Mouse (Mus musculus) midbrain, embryonic 11.5 days (tissue): ENCODE measurements around the gene Gm9922. TPM values are rescaled to one million over a fixed set of nuclear protein-coding genes. Genes with fewer than 3 reads are reported as not detected.
A peak's percentile ranks its signal among the peaks of the same experiment; 100 is the strongest.

Experiments used
- ATAC-seq: fragments of 200-750 bp; cut with Nextera tagmentation; 2 replicates; pipeline ENCODE4 v1.8.0; 2017; ENCODE audit warnings: moderate TSS enrichment, moderate library complexity; ENCODE audit not compliant: low FRiP score
- DNase-seq: peaks from one replicate; pipeline ENCODE4 v3.0.0; 2015; ENCODE audit warnings: low spot score; ENCODE audit errors: missing footprints
- H3K27ac ChIP-seq: fragments of 300-500 bp; sonication (generic); 2 replicates; pipeline ENCODE4 v1.5.1; 2014; ENCODE audit warnings: low read depth, low read length
- H3K27me3 ChIP-seq: fragments of 300-500 bp; sonication (generic); 2 replicates; pipeline ENCODE4 v1.6.1; 2014; ENCODE audit warnings: mild to moderate bottlenecking, low read length, moderate library complexity, mixed read lengths; ENCODE audit not compliant: control insufficient read depth, insufficient read depth
- H3K36me3 ChIP-seq: fragments of 300-500 bp; sonication (generic); 2 replicates; pipeline ENCODE4 v1.6.1; 2014; ENCODE audit warnings: mild to moderate bottlenecking, low read length, moderate library complexity, mixed read lengths; ENCODE audit not compliant: control insufficient read depth, insufficient read depth
- H3K4me1 ChIP-seq: fragments of 300-500 bp; sonication (generic); 2 replicates; pipeline ENCODE4 v1.6.1; 2014; ENCODE audit warnings: low read length; ENCODE audit not compliant: control insufficient read depth, insufficient read depth
- H3K4me2 ChIP-seq: fragments of 300-500 bp; sonication (generic); 2 replicates; pipeline ENCODE4 v1.6.1; 2014; ENCODE audit warnings: mild to moderate bottlenecking, moderate library complexity
- H3K4me3 ChIP-seq: fragments of 300-500 bp; sonication (generic); 2 replicates; pipeline ENCODE4 v1.5.1; 2014; ENCODE audit warnings: low read depth, low read length
- H3K9ac ChIP-seq: fragments of 300-500 bp; sonication (generic); 2 replicates; pipeline ENCODE4 v1.6.1; 2014; ENCODE audit warnings: low read length
- H3K9me3 ChIP-seq: fragments of 300-500 bp; sonication (generic); 2 replicates; pipeline ENCODE4 v1.6.1; 2016; ENCODE audit warnings: low read length; ENCODE audit not compliant: control insufficient read depth
- WGBS: fragments of 180-500 bp; shearing (Covaris S2); extraction: QIAGEN DNeasy Blood & Tissue Kit; methylation state at CpG from one replicate; pipeline ENCODE4 v1.1.7; 2014; 5-methylcytosine and 5-hydroxymethylcytosine counted together
- polyA plus RNA-seq: library from polyadenylated mRNA; unstranded; fragments of >200 nt; fragmentation: Nextera tagmentation; extraction: Ambion mirVana; gene quantifications from 2 replicates; pipeline ENCODE4 v1.2.1, GENCODE M21; 2014

Gm9922 gene
- polyA plus RNA-seq = not detected in 2 replicates

- peaks cover 11% of the 10 kb centered on the region for H3K4me1 ChIP-seq
- peak within 1 kb of the TSS; percentile 60 for H3K4me3 ChIP-seq
- H3K9me3 ChIP-seq = no peaks in the 10 kb centered on the region
- DNase-seq (peak; percentile 97), ATAC-seq (peak; percentile 85)
- H3K27me3 ChIP-seq = peaks cover 34% of the 10 kb centered on the region
- no peaks in the 10 kb centered on the region for H3K36me3 ChIP-seq
- under 1% methylated on average over 51 of the region's 51 CpGs for WGBS
- H3K4me2 ChIP-seq = peak within 1 kb of the TSS; percentile 98
- H3K27ac ChIP-seq = no peak within 1 kb of the TSS
- H3K9ac ChIP-seq = peak within 1 kb of the TSS; percentile 57
Measured at GRCm38 (mm10) chr14:101729237-101729971, at the start of gene Gm9922, which contains the start of gene Lmo7. Gm9922 (minus strand) TSS chr14:101729814. Lmo7 (plus strand) TSS chr14:101729957.

- DNase-seq (no peak), ATAC-seq (no peak)
- 87% methylated on average over 3 of the region's 3 CpGs for WGBS
- H3K4me2 ChIP-seq = no peak overlapping the region
- no peak overlapping the region for H3K9ac ChIP-seq
- no peak overlapping the region for H3K27ac ChIP-seq
- H3K4me1 ChIP-seq = no peaks in the 10 kb centered on the region
- no peak overlapping the region for H3K4me3 ChIP-seq
- no peaks in the 10 kb centered on the region for H3K36me3 ChIP-seq
- H3K9me3 ChIP-seq = no peaks in the 10 kb centered on the region
- H3K27me3 ChIP-seq = no peaks in the 10 kb centered on the region
Measured at GRCm38 (mm10) chr14:101778426-101778825, 48.8 kb upstream of the Gm9922 start.

- 33% methylated on average over 3 of the region's 3 CpGs for WGBS
- H3K4me2 ChIP-seq = no peak overlapping the region
- H3K27ac ChIP-seq = no peak overlapping the region
- H3K9ac ChIP-seq = no peak overlapping the region
- no peak overlapping the region for H3K4me3 ChIP-seq
- no peaks in the 10 kb centered on the region for H3K4me1 ChIP-seq
- DNase-seq (no peak), ATAC-seq (peak; percentile 28; the same call in 1 of the 2 replicates)
- H3K9me3 ChIP-seq = no peaks in the 10 kb centered on the region
- no peaks in the 10 kb centered on the region for H3K27me3 ChIP-seq
- no peaks in the 10 kb centered on the region for H3K36me3 ChIP-seq
Measured at GRCm38 (mm10) chr14:101777129-101777493, 47.5 kb upstream of the Gm9922 start.

- no peaks in the 10 kb centered on the region for H3K9me3 ChIP-seq
- ATAC-seq = peak; percentile 34; the same call in 1 of the 2 replicates
- 18% methylated on average over 4 of the region's 4 CpGs for WGBS
- no peak overlapping the region for H3K4me3 ChIP-seq
- H3K36me3 ChIP-seq = no peaks in the 10 kb centered on the region
- H3K4me1 ChIP-seq = no peaks in the 10 kb centered on the region
- H3K9ac ChIP-seq = no peak overlapping the region
- no peaks in the 10 kb centered on the region for H3K27me3 ChIP-seq
- DNase-seq = no peak
- no peak overlapping the region for H3K27ac ChIP-seq
- H3K4me2 ChIP-seq = no peak overlapping the region
Measured at GRCm38 (mm10) chr14:101776296-101777128, 46.9 kb upstream of the Gm9922 start.

- ATAC-seq = 0 out of 2 replicates have a peak, but pooled peaks have one; percentile 34
- Histone ChIP-seq H3K9me3 (no peaks in the 10 kb centered on the region), H3K36me3 (no peaks in the 10 kb centered on the region), H3K9ac (no peak overlapping the region), H3K27ac (no peak overlapping the region), H3K4me1 (no peaks in the 10 kb centered on the region), H3K4me3 (no peak overlapping the region), H3K4me2 (no peak overlapping the region), H3K27me3 (no peaks in the 10 kb centered on the region)
- DNase-seq = no peak
- WGBS = 56% methylated on average over 4 of the region's 4 CpGs
Measured at GRCm38 (mm10) chr14:101774631-101775030, 45.0 kb upstream of the Gm9922 start.

- ATAC-seq (no peak), DNase-seq (no peak)
- Histone ChIP-seq H3K4me2 (no peak overlapping the region), H3K27ac (no peak overlapping the region), H3K4me3 (no peak overlapping the region), H3K27me3 (no peaks in the 10 kb centered on the region), H3K9ac (no peak overlapping the region), H3K4me1 (no peaks in the 10 kb centered on the region), H3K9me3 (no peaks in the 10 kb centered on the region), H3K36me3 (no peaks in the 10 kb centered on the region)
- 91% methylated on average over 6 of the region's 6 CpGs for WGBS
Measured at GRCm38 (mm10) chr14:101771756-101772155, 42.1 kb upstream of the Gm9922 start.

- H3K4me1 ChIP-seq = no peaks in the 10 kb centered on the region
- no peak overlapping the region for H3K9ac ChIP-seq
- H3K4me3 ChIP-seq = no peak overlapping the region
- no peak overlapping the region for H3K4me2 ChIP-seq
- H3K9me3 ChIP-seq = no peaks in the 10 kb centered on the region
- 86% methylated on average over 5 of the region's 5 CpGs for WGBS
- ATAC-seq (no peak), DNase-seq (no peak)
- H3K27me3 ChIP-seq = no peaks in the 10 kb centered on the region
- no peaks in the 10 kb centered on the region for H3K36me3 ChIP-seq
- no peak overlapping the region for H3K27ac ChIP-seq
Measured at GRCm38 (mm10) chr14:101771336-101771735, 41.7 kb upstream of the Gm9922 start.

- 0 out of 2 replicates have a peak, but pooled peaks cover 2% of the 10 kb centered on the region for H3K4me1 ChIP-seq
- no peak overlapping the region for H3K27ac ChIP-seq
- no peak for DNase-seq
- no peak overlapping the region for H3K4me3 ChIP-seq
- ATAC-seq = no peak
- 21% methylated on average over 3 of the region's 3 CpGs for WGBS
- H3K27me3 ChIP-seq = no peaks in the 10 kb centered on the region
- no peak overlapping the region for H3K9ac ChIP-seq
- no peaks in the 10 kb centered on the region for H3K36me3 ChIP-seq
- no peaks in the 10 kb centered on the region for H3K9me3 ChIP-seq
- no peak overlapping the region for H3K4me2 ChIP-seq
Measured at GRCm38 (mm10) chr14:101763762-101764295, 34.2 kb upstream of the Gm9922 start.

GRCm38 (mm10) chr14:101762267-101762666 is 32.7 kb upstream of the Gm9922 start:
- Histone ChIP-seq H3K36me3 (no peaks in the 10 kb centered on the region), H3K9me3 (no peaks in the 10 kb centered on the region), H3K27ac (no peak overlapping the region), H3K4me2 (no peak overlapping the region), H3K27me3 (no peaks in the 10 kb centered on the region), H3K4me3 (no peak overlapping the region), H3K9ac (no peak overlapping the region), H3K4me1 (0 out of 2 replicates have a peak, but pooled peaks cover 2% of the 10 kb centered on the region)
- no peak for ATAC-seq
- no peak for DNase-seq
- WGBS = 75% methylated on average over 1 of the region's 1 CpGs
